Mouse (Mus musculus) c-Kit-positive CD71-positive TER-119-negative erythroid progenitor cells, embryonic 14.5 days (primary cell): Measurements from ENCODE around the gene G6pc2.
A peak's percentile ranks its signal among the peaks of the same experiment; 100 is the strongest.

Experiments used
- DNase-seq: peaks from one replicate; pipeline ENCODE4 v3.0.0-alpha.2; 2013; ENCODE audit warnings: low read depth

The G6pc2 gene

GRCm38 (mm10) chr2:69210773-69211172 is at the start of gene G6pc2:
Gene G6pc2 (plus strand): TSS chr2:69211073.
- no peak for DNase-seq

DNA sequence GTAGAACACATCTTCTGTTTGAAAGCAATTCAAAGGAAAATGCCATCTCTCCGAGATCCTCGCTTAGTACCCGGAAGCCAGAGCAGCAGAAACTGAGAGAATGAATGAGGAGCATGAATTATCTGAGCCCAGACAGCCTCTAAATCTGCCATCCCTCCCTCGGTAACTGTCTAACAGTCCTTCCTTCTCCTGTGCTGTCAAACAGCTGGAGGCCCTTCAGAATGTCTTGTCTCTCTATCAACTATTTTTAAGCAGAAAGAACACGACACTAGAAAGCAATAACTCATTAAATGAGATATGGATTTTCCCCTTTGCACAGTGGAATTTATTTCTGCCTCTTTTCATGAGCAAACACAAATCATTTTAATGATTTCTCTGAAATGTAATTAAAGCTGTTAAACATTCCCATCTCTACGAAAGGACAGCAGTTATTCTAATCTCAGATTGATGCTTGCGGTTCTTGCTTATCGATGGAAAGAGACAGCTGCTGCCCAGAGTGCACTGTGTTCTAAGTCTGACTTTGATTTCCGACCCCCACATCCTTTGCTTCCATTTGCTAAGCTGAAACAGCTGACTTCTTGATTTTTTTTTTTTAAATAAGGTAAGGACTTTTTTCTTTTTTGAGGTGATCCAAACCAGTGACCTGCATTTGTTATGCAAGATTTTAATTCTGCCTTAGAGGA is 40.3 kb upstream of the G6pc2 start:
- no peak for DNase-seq

- DNase-seq = no peak
These were observed 35.6 kb upstream of the G6pc2 start for GRCm38 (mm10) chr2:69175296-69175695.

DNA sequence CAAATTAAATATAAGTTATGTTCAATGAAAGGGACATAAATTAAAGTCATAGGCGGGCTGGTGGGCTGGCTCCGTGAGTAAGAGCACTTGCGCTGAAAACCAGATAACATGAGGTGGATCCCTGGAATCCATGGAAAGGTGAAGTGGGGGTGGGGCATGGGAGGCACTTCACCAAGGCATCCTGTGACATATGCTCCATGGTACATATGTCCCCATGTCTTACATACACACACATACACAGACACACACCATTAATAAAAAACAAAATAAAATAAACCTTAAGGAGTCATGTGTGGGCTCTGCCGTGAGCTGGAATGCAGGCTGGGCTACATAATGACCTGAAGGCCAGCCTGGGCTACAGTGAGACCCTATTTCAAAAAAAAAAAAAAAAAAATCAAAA is 31.2 kb upstream of the G6pc2 start:
- no peak for DNase-seq

DNA sequence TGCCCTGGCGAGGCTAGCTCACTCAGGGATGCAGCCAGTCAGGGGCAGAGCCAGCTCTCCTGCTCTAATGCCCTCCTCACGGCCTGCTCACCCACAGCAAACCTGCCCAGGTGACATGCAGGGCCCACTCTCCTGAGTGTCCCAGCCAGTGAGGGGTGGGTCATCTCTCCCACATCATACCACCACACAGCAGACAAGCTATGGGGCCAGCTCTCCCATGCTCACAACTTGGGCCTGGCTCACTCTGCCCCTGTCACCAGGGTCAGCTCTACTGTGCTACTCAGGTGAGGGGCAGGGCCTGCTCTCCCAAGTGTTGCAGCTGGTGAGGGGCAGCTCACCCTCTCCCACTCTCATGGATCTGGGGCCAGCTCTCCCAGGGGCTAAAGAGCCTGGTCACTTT is 22.9 kb upstream of the G6pc2 start:
- DNase-seq = no peak

GRCm38 (mm10) chr2:69188732-69189131 is 22.1 kb upstream of the G6pc2 start:
- DNase-seq = no peak

DNA sequence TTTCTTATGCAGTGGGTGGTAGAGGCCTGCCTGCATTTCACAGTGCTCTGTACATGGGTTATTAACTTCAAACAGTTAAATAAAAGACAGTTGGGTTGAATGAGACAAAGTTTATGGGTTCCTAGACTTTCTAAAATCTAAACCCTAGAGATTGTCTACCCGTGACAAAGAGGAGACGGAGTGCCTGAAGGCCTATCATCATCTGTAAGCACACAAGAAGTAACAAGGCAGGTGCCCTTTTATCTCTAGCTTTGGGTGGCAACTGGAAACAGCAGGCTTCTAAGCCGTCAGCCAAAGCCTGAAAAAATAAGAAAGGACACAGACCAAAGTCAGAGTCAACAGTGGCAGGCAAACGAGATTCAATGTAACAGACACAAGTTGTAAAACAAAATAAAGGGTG is 21.7 kb upstream of the G6pc2 start:
- no peak for DNase-seq

DNA sequence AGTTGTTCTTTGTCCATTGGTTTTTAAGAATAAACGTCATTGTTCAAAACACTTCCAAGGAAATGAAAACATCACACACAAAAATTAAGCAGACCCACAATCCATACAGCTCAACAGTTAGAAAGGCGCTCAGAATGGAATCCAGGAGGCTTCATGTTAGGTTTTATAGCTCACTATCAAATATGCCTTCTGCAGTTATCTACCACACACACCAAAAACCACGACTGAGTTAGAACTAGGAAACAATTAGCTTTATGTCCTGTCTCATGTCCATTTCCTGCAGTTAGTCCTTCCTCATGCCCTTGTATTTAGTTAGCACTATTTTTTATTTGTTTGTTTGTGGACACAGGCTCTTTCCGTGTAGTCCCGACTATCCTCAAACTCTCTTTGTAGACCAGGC is 19.8 kb upstream of the G6pc2 start:
- no peak for DNase-seq

- no peak for DNase-seq
These were observed 17.3 kb upstream of the G6pc2 start for GRCm38 (mm10) chr2:69193555-69193954.

- DNase-seq = no peak
These were observed 5.7 kb upstream of the G6pc2 start for GRCm38 (mm10) chr2:69205185-69205584.

- DNase-seq = peak; percentile 91
These were observed 5.0 kb upstream of the G6pc2 start, which contains the start of gene Spc25 for GRCm38 (mm10) chr2:69205791-69206351. Gene Spc25 (minus strand): TSS chr2:69206194.

- DNase-seq = no peak
These were observed 4.3 kb upstream of the G6pc2 start for GRCm38 (mm10) chr2:69206523-69206922.

DNA sequence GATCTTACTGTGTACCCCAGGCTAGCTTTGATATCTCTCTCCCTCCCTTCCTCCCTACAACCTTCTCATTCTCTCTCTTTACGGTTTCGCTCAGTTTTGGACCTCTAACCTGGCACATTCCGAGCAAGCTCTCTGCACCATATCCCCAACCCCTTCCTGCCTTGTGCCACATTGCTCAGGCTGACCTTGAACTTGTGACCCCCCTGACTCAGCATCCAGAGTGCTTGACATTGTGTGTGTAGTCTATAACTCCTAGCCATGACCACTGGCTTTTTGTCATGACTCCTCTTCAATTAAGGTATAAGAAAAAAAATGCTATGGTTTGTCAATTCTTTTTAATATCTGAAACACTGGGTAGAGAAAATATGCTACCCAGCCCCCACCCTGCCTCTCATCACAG is 1.2 kb upstream of the G6pc2 start:
- DNase-seq = no peak

- no peak for DNase-seq
These were observed 1.8 kb downstream of the G6pc2 start for GRCm38 (mm10) chr2:69212652-69213051.

- DNase-seq = no peak
These were observed 4.4 kb downstream of the G6pc2 start for GRCm38 (mm10) chr2:69215242-69215641.

GRCm38 (mm10) chr2:69221868-69222416 is 11.1 kb downstream of the G6pc2 start:
- DNase-seq = no peak

DNA sequence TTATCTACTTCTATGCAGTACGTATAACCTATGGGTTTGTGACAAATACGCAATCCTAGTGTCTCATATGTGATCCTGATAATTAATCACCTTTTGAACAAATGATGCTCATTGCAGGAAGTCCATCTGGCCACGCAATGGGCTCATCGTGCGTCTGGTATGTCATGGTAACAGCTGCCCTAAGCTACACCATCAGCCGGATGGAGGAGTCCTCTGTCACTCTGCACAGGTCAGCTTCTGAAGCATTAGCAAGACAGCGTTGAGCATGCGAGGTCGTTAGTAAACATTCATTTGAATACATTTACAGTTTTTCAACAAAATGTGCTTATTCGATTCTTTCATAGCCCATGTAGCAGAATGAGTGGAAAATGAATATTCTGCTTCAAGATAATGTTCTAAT is 11.9 kb downstream of the G6pc2 start:
- no peak for DNase-seq

DNA sequence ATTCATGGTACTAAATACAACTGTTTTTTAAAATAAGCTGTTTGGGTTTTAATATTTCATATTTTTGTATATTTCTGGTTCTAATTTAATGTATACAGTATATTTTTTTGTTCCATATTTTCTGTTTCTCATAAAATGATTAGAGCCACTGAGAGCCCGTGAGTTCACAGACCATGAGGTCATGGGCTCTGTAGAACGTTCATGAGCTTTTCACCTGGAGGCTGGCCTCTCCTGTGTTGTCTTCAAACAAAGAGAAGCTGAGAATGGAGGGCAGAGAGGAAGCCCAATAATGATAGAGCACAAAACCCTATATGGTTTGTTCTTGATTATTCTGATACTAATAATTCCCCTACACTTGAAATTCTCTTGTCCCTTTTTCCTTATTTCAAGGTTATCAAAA is 13.9 kb downstream of the G6pc2 start:
- no peak for DNase-seq

GRCm38 (mm10) chr2:69226876-69227275 is 16.0 kb downstream of the G6pc2 start:
- DNase-seq = no peak

- DNase-seq = no peak
These were observed 17.8 kb downstream of the G6pc2 start for GRCm38 (mm10) chr2:69228635-69229034.

DNA sequence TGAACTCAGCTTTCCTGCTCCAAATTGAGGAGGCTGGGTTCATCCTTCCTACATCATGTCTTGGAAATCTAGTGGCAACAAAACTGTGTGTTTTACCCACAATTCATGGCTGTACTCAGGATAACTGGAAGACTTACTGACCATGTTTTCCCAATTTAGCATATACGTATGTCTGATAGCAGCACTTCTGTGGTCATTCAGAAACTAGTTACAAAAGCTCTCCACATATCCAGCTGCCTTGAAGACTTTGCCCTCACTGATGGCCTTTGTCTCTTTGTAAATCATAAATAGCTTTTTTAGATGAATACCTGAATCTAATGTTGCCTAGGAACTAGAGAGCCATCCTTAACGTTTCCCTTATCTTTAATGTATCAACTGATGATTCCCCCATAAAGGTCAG is 19.3 kb downstream of the G6pc2 start:
- DNase-seq = no peak

GRCm38 (mm10) chr2:69232101-69232500 is 21.2 kb downstream of the G6pc2 start:
- no peak for DNase-seq

- no peak for DNase-seq
These were observed 24.3 kb downstream of the G6pc2 start for GRCm38 (mm10) chr2:69234976-69235678.
